Mouse (Mus musculus) megakaryocyte, adult 5-6 weeks (primary cell): ENCODE measurements around the gene Lrp4. TPM values are rescaled to one million over a fixed set of nuclear protein-coding genes. Genes with fewer than 3 reads are reported as not detected.
"Not testable (repeated sequence)": the region's sequence is repeated elsewhere in the genome, so short reads cannot be mapped to it uniquely, and the experiment has no call there.

Experiments
- ATAC-seq: 2 replicates; pipeline ENCODE4 v1.8.0; 2016; ENCODE audit warnings: mild to moderate bottlenecking, inconsistent platforms; ENCODE audit not compliant: poor library complexity, severe bottlenecking
- total RNA-seq, 2 experiments: library from RNA; stranded (forward) in 1 of 2; stranded (reverse) in 1 of 2; fragments of 153-499, 151-499 nt in 1 of 2; fragments of 221-1000, 200-1000 nt in 1 of 2; gene quantifications; 2 replicates each; pipeline versions ENCODE4 v1.2.3 to v1.2.4; 2015 to 2017

Lrp4 gene
- total RNA-seq, 2 experiments from 2014 or later: 1.1 to 1.9 TPM

GRCm38 (mm10) chr2:91480805-91481514, 23.6 kb downstream of the Lrp4 start:
- ATAC-seq: peak; percentile 45; the same call in 1 of the 2 replicates

- ATAC-seq: peak; percentile 82
These were observed 27.4 kb downstream of the Lrp4 start for GRCm38 (mm10) chr2:91484698-91485097.

GRCm38 (mm10) chr2:91485256-91485655, 27.9 kb downstream of the Lrp4 start:
- ATAC-seq: no peak

GRCm38 (mm10) chr2:91487295-91487694, 30.0 kb downstream of the Lrp4 start:
- not testable (repeated sequence) for ATAC-seq

GRCm38 (mm10) chr2:91492071-91492635, 34.8 kb downstream of the Lrp4 start:
- no peak for ATAC-seq

GRCm38 (mm10) chr2:91493981-91494380, 36.7 kb downstream of the Lrp4 start:
- no peak for ATAC-seq

- peak; percentile 94 for ATAC-seq
These were observed 40.9 kb downstream of the Lrp4 start for GRCm38 (mm10) chr2:91498093-91498719.

- no peak for ATAC-seq
These were observed 50.8 kb downstream of the Lrp4 start for GRCm38 (mm10) chr2:91508076-91508475.

GRCm38 (mm10) chr2:91517186-91517585, 59.9 kb downstream of the Lrp4 start:
- no peak for ATAC-seq

- ATAC-seq: peak; percentile 100
These were observed 69.2 kb downstream of the Lrp4 start, which contains the start of gene Ckap5 for GRCm38 (mm10) chr2:91526294-91527146. Ckap5 (plus strand) TSS chr2:91526762.

GRCm38 (mm10) chr2:91527147-91527486, 69.8 kb downstream of the Lrp4 start:
- ATAC-seq: no peak; the same call in 1 of the 2 replicates

- peak; percentile 100 for ATAC-seq
These were observed 80.4 kb downstream of the Lrp4 start for GRCm38 (mm10) chr2:91537588-91538205.

Other genes with a start within 250 kb of the Lrp4 start
- 7.7 and 8.8 TPM in 2 replicates for gene Ddb2, start 220.5 kb upstream of the Lrp4 start, total RNA-seq (2015)
- gene Ddb2, start 220.5 kb upstream of the Lrp4 start, total RNA-seq (2017): 7.3 TPM in 2 replicates
- not detected in 2 replicates for gene Pacsin3, start 201.6 kb upstream of the Lrp4 start, total RNA-seq (2015)
- 0.29 TPM in 1 of 2 replicates, not detected in the other for gene Pacsin3, start 201.6 kb upstream of the Lrp4 start, total RNA-seq (2017)
- 24.7 and 27.2 TPM in 2 replicates for gene Arfgap2, start 192.5 kb upstream of the Lrp4 start, total RNA-seq (2015)
- 26.9 and 27.1 TPM in 2 replicates for gene Arfgap2, start 192.5 kb upstream of the Lrp4 start, total RNA-seq (2017)
- gene 1110051M20Rik, start 12.8 kb upstream of the Lrp4 start, total RNA-seq (2015): 2.0 and 4.2 TPM in 2 replicates
- gene 1110051M20Rik, start 12.8 kb upstream of the Lrp4 start, total RNA-seq (2017): 1.7 and 3.2 TPM in 2 replicates
- 80.5 and 83.5 TPM in 2 replicates for gene Ckap5, start 69.3 kb downstream of the Lrp4 start, total RNA-seq (2015)
- gene Ckap5, start 69.3 kb downstream of the Lrp4 start, total RNA-seq (2017): 94.2 and 101 TPM in 2 replicates
- not detected in 2 replicates for gene F2, start 178.9 kb downstream of the Lrp4 start, total RNA-seq (2015)
- not detected in 2 replicates for gene F2, start 178.9 kb downstream of the Lrp4 start, total RNA-seq (2017)
- gene Zfp408, start 192.3 kb downstream of the Lrp4 start, total RNA-seq (2015): 3.6 and 5.1 TPM in 2 replicates
- 7.1 and 13.8 TPM in 2 replicates for gene Zfp408, start 192.3 kb downstream of the Lrp4 start, total RNA-seq (2017)
- 92.0 and 93.7 TPM in 2 replicates for gene Arhgap1, start 192.3 kb downstream of the Lrp4 start, total RNA-seq (2015)
- gene Arhgap1, start 192.3 kb downstream of the Lrp4 start, total RNA-seq (2017): 78.5 and 86.1 TPM in 2 replicates